Mouse (Mus musculus): ENCODE data around the gene Adh5.
"Not testable (repeated sequence)": the region's sequence is repeated elsewhere in the genome, so short reads cannot be mapped to it uniquely, and the experiment has no call there.

GRCm38 (mm10) chr3:138466656-138467055 lies 23.8 kb downstream of the Adh5 start:
- TF ChIP-seq CTCF (conservative IDR thresholded peaks at IDR 0.05; ENCODE audit: low read length); POU5F1 (IDR thresholded peaks at IDR 0.05; ENCODE audit: borderline replicate concordance, low read length); NANOG (IDR thresholded peaks at IDR 0.05; ENCODE audit: borderline replicate concordance, low read length): not testable (repeated sequence)

All from E14TG2a.4 (cell line).